Mouse (Mus musculus) intestine, postnatal 0 days (tissue): Measurements from ENCODE around the gene Ggt1. TPM values are rescaled to one million over a fixed set of nuclear protein-coding genes. Genes with fewer than 3 reads are reported as not detected.
A peak's percentile ranks its signal among the peaks of the same experiment; 100 is the strongest.

Experiments used
- ATAC-seq: fragments of 200-750 bp; cut with Nextera tagmentation; 2 replicates; pipeline ENCODE4 v1.8.0; 2017; ENCODE audit warnings: mild to moderate bottlenecking, moderate TSS enrichment, moderate library complexity
- H3K27ac ChIP-seq: fragments of 300-500 bp; sonication (generic); 2 replicates; pipeline ENCODE4 v1.5.1; 2014; ENCODE audit warnings: mild to moderate bottlenecking, low read depth, low read length, moderate library complexity
- H3K27me3 ChIP-seq: fragments of 300-500 bp; sonication (generic); replicated peaks from 2 replicates; pipeline ENCODE4 v1.6.1; 2014; ENCODE audit warnings: low read length, mixed read lengths; ENCODE audit not compliant: control insufficient read depth, insufficient read depth
- H3K36me3 ChIP-seq: fragments of 300-500 bp; sonication (generic); 2 replicates; pipeline ENCODE4 v1.6.1; 2014; ENCODE audit warnings: mild to moderate bottlenecking, moderate library complexity; ENCODE audit not compliant: control insufficient read depth, insufficient read depth
- H3K4me1 ChIP-seq: fragments of 300-500 bp; sonication (generic); replicated peaks from 2 replicates; pipeline ENCODE4 v1.6.1; 2014; ENCODE audit warnings: antibody characterized with exemption, low read length, mixed read lengths; ENCODE audit not compliant: control insufficient read depth, insufficient read depth
- H3K4me2 ChIP-seq: fragments of 300-500 bp; sonication (generic); replicated peaks from 2 replicates; pipeline ENCODE4 v1.6.1; 2014; ENCODE audit warnings: low read depth, mild to moderate bottlenecking, moderate library complexity
- H3K4me3 ChIP-seq: fragments of 300-500 bp; sonication (generic); 2 replicates; pipeline ENCODE4 v1.5.1; 2014; ENCODE audit warnings: low read depth, low read length
- H3K9ac ChIP-seq: fragments of 300-500 bp; sonication (generic); 2 replicates; pipeline ENCODE4 v1.6.1; 2014; ENCODE audit warnings: mild to moderate bottlenecking, low read depth, low read length
- H3K9me3 ChIP-seq: fragments of 300-500 bp; sonication (generic); 2 replicates; pipeline ENCODE4 v1.6.1; 2016; ENCODE audit warnings: mixed run types; ENCODE audit not compliant: control insufficient read depth
- CTCF ChIP-seq: sonication (generic); IDR thresholded peaks from 2 replicates; pipeline ENCODE4 v1.5.1; 2016; ENCODE audit warnings: low read depth, mild to moderate bottlenecking, control low read depth, antibody characterized with exemption, moderate library complexity
- WGBS: fragments of 180-500 bp; shearing (Covaris S2); extraction: QIAGEN DNeasy Blood & Tissue Kit; methylation state at CpG from one replicate; pipeline ENCODE4 v1.1.7; 2014; 5-methylcytosine and 5-hydroxymethylcytosine counted together
- polyA plus RNA-seq: library from polyadenylated mRNA; unstranded; fragments of >200 nt; fragmentation: Nextera tagmentation; extraction: Ambion mirVana; gene quantifications from 2 replicates; pipeline ENCODE4 v1.2.1, GENCODE M21; 2015

Gene Ggt1
- polyA plus RNA-seq, 1 experiment from 2014 or later = 132 TPM

- H3K9ac ChIP-seq = no peak overlapping the region
- no peaks in the 10 kb centered on the region for H3K9me3 ChIP-seq
- no peaks in the 10 kb centered on the region for H3K4me1 ChIP-seq
- H3K27me3 ChIP-seq = no peaks in the 10 kb centered on the region
- no peak overlapping the region for H3K4me3 ChIP-seq
- peaks cover 50% of the 10 kb centered on the region for H3K36me3 ChIP-seq
- peak overlapping the region; percentile 21; the same call in 1 of the 2 replicates for H3K27ac ChIP-seq
- ATAC-seq = no peak
- H3K4me2 ChIP-seq = no peak overlapping the region
- TF ChIP-seq CTCF = no peak
- 86% methylated on average over 5 of the region's 5 CpGs for WGBS
These were observed 25.3 kb upstream of the Ggt1 start for GRCm38 (mm10) chr10:75536123-75536522.

- no peak overlapping the region for H3K9ac ChIP-seq
- ATAC-seq = no peak
These were observed 13.5 kb upstream of the Ggt1 start for GRCm38 (mm10) chr10:75547901-75548300.

DNA sequence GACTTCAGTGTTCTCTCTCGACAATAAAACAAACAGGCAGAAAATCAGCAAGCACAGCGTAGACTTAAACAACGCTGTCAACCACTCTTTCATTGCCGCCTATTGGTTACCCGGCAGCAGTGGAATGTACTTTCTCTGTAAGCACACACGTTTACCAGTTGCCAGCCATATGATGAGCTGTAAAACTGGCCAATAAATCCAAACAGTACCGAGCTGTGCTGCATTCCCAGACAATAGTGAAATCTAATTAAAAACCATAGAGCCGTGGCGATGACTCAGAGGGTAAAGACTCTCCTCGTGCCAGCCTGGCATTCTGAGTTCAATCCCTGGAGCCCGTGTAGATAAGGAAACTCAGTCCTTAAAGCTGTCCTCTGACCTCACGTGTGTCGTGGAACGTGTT, 12.9 kb upstream of the Ggt1 start:
- TF ChIP-seq CTCF = peak; percentile 41
- Histone ChIP-seq H3K4me2 (no peak overlapping the region; the same call in 1 of the 2 replicates), H3K27me3 (no peaks in the 10 kb centered on the region), H3K9me3 (no peaks in the 10 kb centered on the region), H3K36me3 (no peaks in the 10 kb centered on the region), H3K4me3 (no peak overlapping the region), H3K27ac (peak overlapping the region; percentile 46; the same call in 1 of the 2 replicates), H3K9ac (no peak overlapping the region), H3K4me1 (no peaks in the 10 kb centered on the region; the same call in 1 of the 2 replicates)
- 12% methylated on average over 14 of the region's 14 CpGs for WGBS
- ATAC-seq = peak; percentile 91

More at GRCm38 (mm10) chr10:75547901-75548300, 13.5 kb upstream of the Ggt1 start:
- H3K4me2 ChIP-seq = peak overlapping the region; percentile 14; the same call in 1 of the 2 replicates
- no peak overlapping the region for H3K4me3 ChIP-seq
- no peaks in the 10 kb centered on the region for H3K9me3 ChIP-seq
- WGBS = 37% methylated on average over 7 of the region's 7 CpGs
- no peaks in the 10 kb centered on the region for H3K27me3 ChIP-seq
- H3K4me1 ChIP-seq = no peaks in the 10 kb centered on the region; the same call in 1 of the 2 replicates
- TF ChIP-seq CTCF = no peak
- peak overlapping the region; percentile 37 for H3K27ac ChIP-seq
- no peaks in the 10 kb centered on the region for H3K36me3 ChIP-seq

GRCm38 (mm10) chr10:75549886-75550285, 11.5 kb upstream of the Ggt1 start:
- Histone ChIP-seq H3K4me2 (no peak overlapping the region), H3K9ac (no peak overlapping the region), H3K36me3 (no peaks in the 10 kb centered on the region), H3K4me3 (no peak overlapping the region), H3K27ac (no peak overlapping the region), H3K4me1 (no peaks in the 10 kb centered on the region; the same call in 1 of the 2 replicates), H3K27me3 (no peaks in the 10 kb centered on the region), H3K9me3 (no peaks in the 10 kb centered on the region)
- no peak for TF ChIP-seq CTCF
- WGBS = 55% methylated on average over 7 of the region's 7 CpGs
- ATAC-seq = no peak

DNA sequence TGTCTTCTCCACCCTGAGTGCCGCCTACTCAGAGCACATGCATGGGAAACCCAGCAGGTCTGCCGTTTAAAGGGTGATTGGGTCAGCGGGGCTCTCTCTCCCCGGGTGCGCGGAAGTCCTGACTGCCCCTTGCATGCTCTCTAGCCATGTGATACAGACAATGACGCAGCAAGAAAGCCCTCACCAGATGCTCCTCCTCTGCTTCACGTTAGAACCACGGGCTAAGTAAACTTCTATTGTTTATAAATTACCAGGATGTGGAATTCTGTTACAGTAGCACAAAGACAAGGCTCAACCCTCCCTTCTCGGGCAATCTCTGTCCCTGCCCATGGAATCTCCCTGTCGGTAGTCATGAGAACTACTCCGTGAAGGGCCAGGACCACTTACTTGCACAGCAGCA, 10.2 kb upstream of the Ggt1 start:
- 36% methylated on average over 12 of the region's 12 CpGs for WGBS
- no peak overlapping the region for H3K4me3 ChIP-seq
- no peaks in the 10 kb centered on the region; the same call in 1 of the 2 replicates for H3K4me1 ChIP-seq
- H3K36me3 ChIP-seq = no peaks in the 10 kb centered on the region
- no peaks in the 10 kb centered on the region for H3K9me3 ChIP-seq
- no peak for ATAC-seq
- no peak overlapping the region; the same call in 1 of the 2 replicates for H3K4me2 ChIP-seq
- no peak overlapping the region for H3K9ac ChIP-seq
- peak; percentile 37 for TF ChIP-seq CTCF
- H3K27me3 ChIP-seq = no peaks in the 10 kb centered on the region
- H3K27ac ChIP-seq = no peak overlapping the region

- no peak for ATAC-seq
- Histone ChIP-seq H3K4me2 (no peak overlapping the region), H3K4me3 (no peak overlapping the region), H3K4me1 (no peaks in the 10 kb centered on the region; the same call in 1 of the 2 replicates), H3K9ac (no peak overlapping the region), H3K36me3 (no peaks in the 10 kb centered on the region), H3K9me3 (no peaks in the 10 kb centered on the region), H3K27ac (no peak overlapping the region), H3K27me3 (no peaks in the 10 kb centered on the region)
- WGBS = 79% methylated on average over 2 of the region's 2 CpGs
- TF ChIP-seq CTCF = no peak
These were observed 9.3 kb upstream of the Ggt1 start for GRCm38 (mm10) chr10:75552106-75552505.
